Mouse (Mus musculus) stomach, postnatal 0 days (tissue): Measurements from ENCODE around the gene Capn15. TPM values are rescaled to one million over a fixed set of nuclear protein-coding genes. Genes with fewer than 3 reads are reported as not detected.

Experiments
- ATAC-seq: fragments of 200-750 bp; cut with Nextera tagmentation; 2 replicates; pipeline ENCODE4 v1.8.0; 2017; ENCODE audit not compliant: low FRiP score, low TSS enrichment
- DNase-seq: peaks from one replicate; pipeline ENCODE4 v3.0.0-alpha.2; 2016; ENCODE audit warnings: low spot score
- H3K27ac ChIP-seq: fragments of 300-500 bp; sonication (generic); replicated peaks from 2 replicates; pipeline ENCODE4 v1.5.1; 2014; ENCODE audit warnings: mild to moderate bottlenecking, control low read depth
- H3K27me3 ChIP-seq: fragments of 300-500 bp; sonication (generic); 2 replicates; pipeline ENCODE4 v1.6.1; 2014; ENCODE audit warnings: low read length; ENCODE audit not compliant: control insufficient read depth, insufficient read depth
- H3K36me3 ChIP-seq: fragments of 300-500 bp; sonication (generic); 2 replicates; pipeline ENCODE4 v1.6.1; 2014; ENCODE audit warnings: low read length, mixed read lengths; ENCODE audit not compliant: control insufficient read depth, insufficient read depth
- H3K4me1 ChIP-seq: fragments of 300-500 bp; sonication (generic); replicated peaks from 2 replicates; pipeline ENCODE4 v1.6.1; 2014; ENCODE audit warnings: antibody characterized with exemption; ENCODE audit not compliant: control insufficient read depth, insufficient read depth
- H3K4me2 ChIP-seq: fragments of 300-500 bp; sonication (generic); replicated peaks from 2 replicates; pipeline ENCODE4 v1.6.1; 2014; ENCODE audit warnings: low read depth, mild to moderate bottlenecking, control low read depth, moderate library complexity
- H3K4me3 ChIP-seq: fragments of 300-500 bp; sonication (generic); 2 replicates; pipeline ENCODE4 v1.5.1; 2014; ENCODE audit warnings: low read depth, low read length, control low read depth
- H3K9ac ChIP-seq: fragments of 300-500 bp; sonication (generic); 2 replicates; pipeline ENCODE4 v1.6.1; 2014; ENCODE audit warnings: mild to moderate bottlenecking, low read length, control low read depth, mixed read lengths
- H3K9me3 ChIP-seq: fragments of 300-500 bp; sonication (generic); 2 replicates; pipeline ENCODE4 v1.6.1; 2016; ENCODE audit warnings: low read length; ENCODE audit not compliant: control insufficient read depth
- CTCF ChIP-seq: IDR thresholded peaks from 2 replicates; pipeline ENCODE4 v1.5.1; 2016; ENCODE audit warnings: antibody characterized with exemption, low read depth, mild to moderate bottlenecking, moderate library complexity
- EP300 ChIP-seq: optimal IDR thresholded peaks from 2 replicates; pipeline ENCODE3; 2016; ENCODE audit warnings: antibody characterized with exemption
- WGBS: fragments of 180-500 bp; shearing (Covaris S2); extraction: QIAGEN DNeasy Blood & Tissue Kit; methylation state at CpG from one replicate; pipeline ENCODE4 v1.1.7; 2014; 5-methylcytosine and 5-hydroxymethylcytosine counted together
- polyA plus RNA-seq: library from polyadenylated mRNA; unstranded; fragments of >200 nt; fragmentation: Nextera tagmentation; extraction: Ambion mirVana; gene quantifications from 2 replicates; pipeline ENCODE4 v1.2.1, GENCODE M21; 2015

Capn15 gene
- polyA plus RNA-seq, 1 experiment from 2014 or later = 12.5 TPM

DNA sequence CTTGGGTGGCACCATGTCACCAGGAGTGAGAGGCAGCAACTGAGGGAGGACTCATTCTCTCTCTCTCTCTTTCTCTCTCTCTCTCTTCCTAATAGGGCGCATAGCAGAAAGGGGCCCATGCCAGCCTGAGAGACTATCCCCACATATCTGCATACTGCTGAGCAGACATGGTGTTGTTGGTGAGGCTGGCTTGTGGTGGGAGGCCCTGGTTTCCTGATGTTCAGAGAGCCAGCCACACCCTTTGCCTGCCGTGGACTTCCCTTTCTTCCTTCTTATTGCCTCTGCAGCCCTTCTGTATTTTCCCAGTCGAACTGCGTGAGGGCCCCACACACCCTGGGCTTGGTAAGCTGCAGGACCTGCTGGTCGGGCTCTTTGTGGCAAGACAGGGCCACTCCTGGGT is 4.7 kb upstream of the Capn15 start:
- no peak overlapping the region for H3K4me3 ChIP-seq
- peaks cover 4% of the 10 kb centered on the region; the same call in 1 of the 2 replicates for H3K36me3 ChIP-seq
- WGBS = 74% methylated on average over 5 of the region's 5 CpGs
- H3K4me1 ChIP-seq = no peaks in the 10 kb centered on the region
- DNase-seq (no peak), ATAC-seq (no peak)
- no peak for TF ChIP-seq CTCF
- TF ChIP-seq EP300 = no peak
- no peaks in the 10 kb centered on the region for H3K27me3 ChIP-seq
- H3K27ac ChIP-seq = no peak overlapping the region
- H3K9me3 ChIP-seq = no peaks in the 10 kb centered on the region
- no peak overlapping the region for H3K4me2 ChIP-seq
- no peak overlapping the region for H3K9ac ChIP-seq

DNA sequence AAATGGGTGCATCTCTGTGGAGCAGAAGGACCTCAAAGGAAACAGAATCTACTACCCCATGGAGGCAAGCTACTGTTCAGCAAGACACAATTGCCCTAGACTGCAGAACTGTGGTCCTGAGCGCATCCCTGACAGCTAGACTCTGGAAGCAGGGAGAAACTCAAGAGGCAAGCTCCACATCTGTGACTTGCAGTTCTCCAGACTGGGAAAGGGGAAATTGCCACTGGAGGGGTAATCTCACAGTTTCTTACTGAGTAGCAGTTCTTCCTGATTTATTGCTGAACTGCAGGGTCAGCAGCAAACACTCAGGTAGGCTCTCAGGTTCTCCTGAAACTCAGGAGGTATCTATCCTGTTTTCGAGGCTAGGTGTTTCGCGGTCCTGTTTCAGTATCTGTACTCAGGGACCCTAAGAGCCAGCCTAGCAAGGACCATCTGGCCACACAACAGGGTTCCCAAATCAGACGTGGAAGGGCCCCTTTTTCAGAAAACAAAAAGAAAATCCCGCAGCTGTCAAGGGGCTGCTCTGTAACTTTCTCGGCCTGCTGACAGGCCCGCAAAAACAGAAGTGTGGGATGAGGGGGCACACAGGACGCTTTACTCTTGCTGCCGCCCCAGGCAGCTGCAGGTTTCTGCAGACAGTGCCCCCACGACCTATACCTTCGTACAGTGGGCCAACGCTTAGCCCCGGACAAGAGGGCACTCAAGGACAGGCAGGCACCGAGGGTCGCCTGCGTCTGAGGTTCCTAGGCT is 865 bp downstream of the Capn15 start:
- DNase-seq (no peak), ATAC-seq (no peak)
- Histone ChIP-seq H3K9ac (peak overlapping the region; percentile 85), H3K4me3 (peak overlapping the region; percentile 90), H3K4me1 (peaks cover 7% of the 10 kb centered on the region; the same call in 1 of the 2 replicates), H3K27ac (peak overlapping the region; percentile 86), H3K4me2 (peak overlapping the region; percentile 97), H3K27me3 (no peaks in the 10 kb centered on the region), H3K9me3 (no peaks in the 10 kb centered on the region), H3K36me3 (0 out of 2 replicates have a peak, but pooled peaks cover 2% of the 10 kb centered on the region)
- WGBS = 10% methylated on average over 17 of the region's 17 CpGs
- no peak for TF ChIP-seq CTCF

DNA sequence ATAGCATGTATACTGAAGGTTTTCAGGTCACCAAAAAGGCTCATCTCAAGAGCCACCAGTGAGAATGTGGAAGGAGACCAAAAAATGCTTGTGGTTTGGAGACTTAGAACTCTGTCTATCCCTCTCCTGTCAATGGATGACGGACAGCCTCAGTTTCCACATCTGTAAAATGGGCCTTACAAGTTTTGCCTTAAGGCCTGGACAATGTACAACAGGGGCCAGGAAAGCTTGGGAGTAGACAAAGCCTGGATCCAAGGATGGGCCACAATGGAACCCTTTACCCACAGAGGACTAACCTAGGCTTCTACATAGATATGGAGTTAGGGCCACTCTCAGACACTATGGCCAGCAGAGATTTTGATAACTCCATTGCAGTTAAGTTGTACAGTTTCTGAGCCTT is 1.5 kb downstream of the Capn15 start:
- H3K9ac ChIP-seq = peak overlapping the region; percentile 85
- WGBS = 97% methylated on average over 1 of the region's 1 CpGs
- ATAC-seq (no peak), DNase-seq (no peak)
- peaks cover 7% of the 10 kb centered on the region; the same call in 1 of the 2 replicates for H3K4me1 ChIP-seq
- no peaks in the 10 kb centered on the region for H3K27me3 ChIP-seq
- H3K9me3 ChIP-seq = no peaks in the 10 kb centered on the region
- no peak overlapping the region for H3K4me3 ChIP-seq
- no peak overlapping the region for H3K27ac ChIP-seq
- TF ChIP-seq CTCF = no peak
- no peak for TF ChIP-seq EP300
- H3K36me3 ChIP-seq = 0 out of 2 replicates have a peak, but pooled peaks cover 2% of the 10 kb centered on the region
- H3K4me2 ChIP-seq = peak overlapping the region; percentile 97

DNA sequence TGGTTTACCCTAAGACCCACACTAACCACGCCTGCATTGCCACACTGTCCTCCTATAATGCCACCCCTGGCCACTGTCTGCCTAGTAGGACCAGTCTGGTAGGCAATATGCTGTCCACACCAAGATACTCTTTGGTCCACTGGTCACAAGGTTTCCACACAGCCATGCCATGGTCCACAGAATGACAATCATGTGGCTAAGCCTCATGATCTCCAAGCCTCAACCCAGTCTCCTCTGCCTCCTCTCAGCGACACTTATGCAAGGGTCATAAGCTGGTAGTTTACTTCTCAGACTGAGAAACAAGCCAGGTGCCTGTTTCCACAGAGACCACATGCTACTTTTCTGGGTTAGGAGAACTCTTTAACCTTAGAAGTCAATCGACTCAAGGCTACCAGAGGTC is 2.7 kb downstream of the Capn15 start:
- H3K4me2 ChIP-seq = no peak overlapping the region
- H3K4me1 ChIP-seq = peaks cover 7% of the 10 kb centered on the region; the same call in 1 of the 2 replicates
- H3K36me3 ChIP-seq = no peaks in the 10 kb centered on the region
- no peak overlapping the region for H3K27ac ChIP-seq
- WGBS = 84% methylated on average over 3 of the region's 3 CpGs
- H3K4me3 ChIP-seq = no peak overlapping the region
- no peak for DNase-seq
- no peak overlapping the region; the same call in 1 of the 2 replicates for H3K9ac ChIP-seq
- ATAC-seq = no peak
- no peaks in the 10 kb centered on the region for H3K9me3 ChIP-seq
- TF ChIP-seq CTCF = no peak
- no peak for TF ChIP-seq EP300
- no peaks in the 10 kb centered on the region for H3K27me3 ChIP-seq

DNA sequence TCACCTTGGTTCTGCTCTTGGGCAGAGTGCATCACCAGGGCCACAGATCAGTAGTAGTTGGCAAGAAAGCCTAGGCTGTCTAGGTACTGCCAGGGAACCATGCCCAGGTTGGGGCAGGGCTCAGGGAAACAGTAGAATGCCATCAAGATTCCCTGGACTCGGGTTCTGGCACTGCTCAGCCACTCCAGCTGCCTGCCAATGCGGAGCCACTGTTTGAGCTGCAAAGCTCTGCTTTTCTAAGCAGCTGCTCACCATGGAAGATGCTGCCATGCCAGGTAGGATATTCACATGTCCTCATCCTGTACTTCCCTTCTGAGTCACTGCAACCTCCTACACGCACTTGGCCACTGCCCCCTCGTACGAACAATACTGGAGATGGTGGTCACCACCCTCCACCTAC is 4.7 kb downstream of the Capn15 start:
- no peak for DNase-seq
- Histone ChIP-seq H3K36me3 (no peaks in the 10 kb centered on the region), H3K27ac (peak overlapping the region; percentile 53), H3K27me3 (no peaks in the 10 kb centered on the region), H3K4me1 (peaks cover 7% of the 10 kb centered on the region; the same call in 1 of the 2 replicates), H3K9ac (no peak overlapping the region), H3K4me3 (no peak overlapping the region), H3K9me3 (no peaks in the 10 kb centered on the region), H3K4me2 (no peak overlapping the region)
- 63% methylated on average over 5 of the region's 5 CpGs for WGBS
- TF ChIP-seq CTCF = no peak
- TF ChIP-seq EP300 = no peak
- no peak for ATAC-seq
